In genomic region chr5:5018242-5018641, GRCm38 (mm10) we compare ENCODE assay signal across 20 mouse cellular contexts.
A peak's percentile ranks its signal among the peaks of the same experiment; 100 is the strongest.
DNase-seq lines count a peak whose midpoint lies in the region; TF ChIP-seq lines count a peak whose summit lies in the region.
"Had no signal": no experiment of that assay in that cellular context is flagged by ENCODE, and none has a peak within 500 bp of the region (broad histone marks: within the 10 kb centered on the region; RNA-seq: fewer than 3 reads in every experiment).

No protein-coding gene starts in this region.

- peak in 1 of 2 experiments; percentile 23 for DNase-seq in layer of hippocampus, adult 2 months (ENCODE audit: low spot score in 2 of 2)
- DNase-seq in layer of hippocampus, adult 8-10 months (ENCODE audit: low spot score in 2 of 2) = no peak
- no peak for DNase-seq in MEL (ENCODE audit: low read depth, low spot score)
- no peak for DNase-seq in adrenal gland, adult 2 months
- DNase-seq in retina, postnatal 1 day = no peak
- DNase-seq: adrenal gland, adult 8-10 months; adrenal gland, postnatal 14 days; adrenal gland, postnatal 36 days; B cell, adult 2 months; cerebellum, adult 11-12 months; cerebellum, adult 2 months; cerebellum, adult 9-10 months; cerebellum, postnatal 10 days; cerebellum, postnatal 25 days; forebrain, postnatal 0 days had no signal

- no peaks in the 10 kb centered on the region for H3K36me3 ChIP-seq in MEL (ENCODE audit: control insufficient read depth in 1 of 2, insufficient read depth in 2 of 2, low read length in 2 of 2)
- H3K36me3 ChIP-seq: embryonic facial prominence, embryonic 10.5 days; embryonic facial prominence, embryonic 12.5 days; forebrain, embryonic 15.5 days; G1E had no signal

- no peaks in the 10 kb centered on the region for H3K9me3 ChIP-seq in MEL (replicated peaks; ENCODE audit: insufficient read depth, low read length)
- H3K9me3 ChIP-seq: embryonic facial prominence, embryonic 10.5 days; embryonic facial prominence, embryonic 12.5 days; forebrain, embryonic 13.5 days; forebrain, embryonic 15.5 days; G1E had no signal

- H3K4me3 ChIP-seq in layer of hippocampus, adult 2 months = no peak overlapping the region
- no peak overlapping the region for H3K4me3 ChIP-seq in MEL (ENCODE audit: control insufficient read depth in 1 of 2, insufficient read depth in 1 of 2, low read depth in 2 of 2, low read length in 2 of 2)
- H3K4me3 ChIP-seq: embryonic facial prominence, embryonic 10.5 days; embryonic facial prominence, embryonic 12.5 days; forebrain, embryonic 13.5 days; forebrain, embryonic 15.5 days had no signal

- H3K27me3 ChIP-seq in MEL (ENCODE audit: control insufficient read depth in 1 of 2, insufficient read depth in 2 of 2, low read length in 2 of 2) = no peaks in the 10 kb centered on the region
- H3K27me3 ChIP-seq: embryonic facial prominence, embryonic 12.5 days; forebrain, embryonic 13.5 days; forebrain, embryonic 15.5 days had no signal

- no peak for TF ChIP-seq CTCF in layer of hippocampus, adult 2 months (conservative IDR thresholded peaks at IDR 0.05)
- TF ChIP-seq CTCF in MEL (IDR thresholded peaks at IDR 0.05 in 2 of 3, conservative IDR thresholded peaks at IDR 0.05 in 1 of 3; ENCODE audit: control insufficient read depth in 1 of 3, insufficient read depth in 1 of 3, low read depth in 2 of 3, low read length in 3 of 3, poor library complexity in 1 of 3, severe bottlenecking in 1 of 3) = no peak

- TF ChIP-seq EP300 in MEL (IDR thresholded peaks at IDR 0.05; ENCODE audit: low read depth in 1 of 2, low read length in 2 of 2) = no peak

- TF ChIP-seq POLR2A in MEL (IDR thresholded peaks at IDR 0.05; ENCODE audit: control insufficient read depth in 1 of 2, insufficient read depth in 1 of 2, low read depth in 1 of 2, low read length in 2 of 2, poor library complexity in 1 of 2) = no peak

- H3K27ac ChIP-seq in layer of hippocampus, adult 2 months = peak overlapping the region; percentile 55
- H3K27ac ChIP-seq in MEL (ENCODE audit: control insufficient read depth, low read depth, low read length) = no peak overlapping the region
- H3K27ac ChIP-seq: embryonic facial prominence, embryonic 10.5 days; embryonic facial prominence, embryonic 12.5 days; forebrain, embryonic 13.5 days; forebrain, embryonic 15.5 days had no signal

- no peak overlapping the region for H3K9ac ChIP-seq in MEL (ENCODE audit: control insufficient read depth, low read depth, low read length, poor library complexity, severe bottlenecking)
- H3K9ac ChIP-seq: embryonic facial prominence, embryonic 12.5 days; forebrain, embryonic 13.5 days; forebrain, embryonic 15.5 days; forebrain, postnatal 0 days had no signal

- H3K79me2 ChIP-seq in MEL (ENCODE audit: control insufficient read depth, insufficient read depth, low read length, poor library complexity) = no peaks in the 10 kb centered on the region

- H3K4me1 ChIP-seq in MEL (ENCODE audit: control insufficient read depth in 1 of 2, insufficient read depth in 2 of 2, low read length in 2 of 2) = no peaks in the 10 kb centered on the region
- H3K4me1 ChIP-seq: embryonic facial prominence, embryonic 10.5 days had no signal

- no peak for TF ChIP-seq RAD21 in MEL (IDR thresholded peaks at IDR 0.05; ENCODE audit: low read depth, low read length)

TF ChIP-seq in MEL, 35 proteins besides CTCF, POLR2A, EP300 and RAD21:
- 0 out of 2 replicates have a peak, but pooled peaks have one; percentile 20 for TF ChIP-seq MAFK (IDR thresholded peaks at IDR 0.05; ENCODE audit: borderline replicate concordance, low read depth, low read length)
- no peak for TF ChIP-seq MEF2A (IDR thresholded peaks at IDR 0.05; ENCODE audit: extremely low read depth, insufficient replicate concordance, low read depth, low read length, poor library complexity, severe bottlenecking)
TF ChIP-seq in MEL: peak in this region for 1.
